Mouse (Mus musculus) neural tube, embryonic 11.5 days (tissue): Measurements from ENCODE around the gene Afm. TPM values are rescaled to one million over a fixed set of nuclear protein-coding genes. Genes with fewer than 3 reads are reported as not detected.

Experiments used
- polyA plus RNA-seq: library from polyadenylated mRNA; unstranded; fragments of >200 nt; fragmentation: Nextera tagmentation; extraction: Ambion mirVana; gene quantifications from 2 replicates; pipeline ENCODE4 v1.2.1, GENCODE M21; 2014

Gene Afm
- polyA plus RNA-seq, 1 experiment from 2014 or later = not detected

Other genes with a start within 250 kb of the Afm start
- 28.7 and 29.8 TPM in 2 replicates for gene Ankrd17, start 152.4 kb upstream of the Afm start, polyA plus RNA-seq
- gene Gm9958, start 151.7 kb upstream of the Afm start, polyA plus RNA-seq = 5.5 and 6.4 TPM in 2 replicates
- 0.50 and 0.92 TPM in 2 replicates for gene Alb, start 58.0 kb upstream of the Afm start, polyA plus RNA-seq
- gene Afp, start 28.2 kb upstream of the Afm start, polyA plus RNA-seq = 2.7 and 5.0 TPM in 2 replicates
- not detected in 2 replicates for gene 5830473C10Rik, start 42.2 kb downstream of the Afm start, polyA plus RNA-seq
- 0.50 and 0.57 TPM in 2 replicates for gene Rassf6, start 121.7 kb downstream of the Afm start, polyA plus RNA-seq
- 0.15 TPM in 1 of 2 replicates, not detected in the other for gene Cxcl5, start 240.4 kb downstream of the Afm start, polyA plus RNA-seq
- gene Ppbp, start 249.6 kb downstream of the Afm start, polyA plus RNA-seq = 21.7 and 21.8 TPM in 2 replicates